Mouse (Mus musculus) limb, embryonic 12.5 days (tissue): ENCODE measurements around the gene Dnajc6. TPM values are rescaled to one million over a fixed set of nuclear protein-coding genes. Genes with fewer than 3 reads are reported as not detected.

ENCODE experiments used
- ATAC-seq: fragments of 200-750 bp; cut with Nextera tagmentation; 2 replicates; pipeline ENCODE4 v1.8.0; 2017; ENCODE audit warnings: low read depth, moderate TSS enrichment; ENCODE audit not compliant: insufficient number of reproducible peaks, insufficient read depth, low FRiP score, low TSS enrichment
- H3K27ac ChIP-seq: fragments of 300-500 bp; sonication (generic); 2 replicates; pipeline ENCODE4 v1.5.1; 2016; ENCODE audit warnings: mild to moderate bottlenecking, moderate library complexity
- H3K27me3 ChIP-seq: fragments of 300-500 bp; sonication (generic); 2 replicates; pipeline ENCODE4 v1.6.1; 2016; ENCODE audit warnings: mild to moderate bottlenecking, moderate library complexity
- H3K36me3 ChIP-seq: fragments of 300-500 bp; sonication (generic); 2 replicates; pipeline ENCODE4 v1.6.1; 2016; ENCODE audit warnings: mild to moderate bottlenecking, moderate library complexity
- H3K4me1 ChIP-seq: fragments of 300-500 bp; sonication (generic); replicated peaks from 2 replicates; pipeline ENCODE4 v1.6.1; 2016
- H3K4me2 ChIP-seq: fragments of 300-500 bp; sonication (generic); 2 replicates; pipeline ENCODE4 v1.6.1; 2016; ENCODE audit warnings: mild to moderate bottlenecking, moderate library complexity
- H3K4me3 ChIP-seq: fragments of 300-500 bp; sonication (generic); replicated peaks from 2 replicates; pipeline ENCODE4 v1.5.1; 2016; ENCODE audit warnings: mild to moderate bottlenecking
- H3K9ac ChIP-seq: fragments of 300-500 bp; sonication (generic); replicated peaks from 2 replicates; pipeline ENCODE4 v1.6.1; 2016; ENCODE audit warnings: mild to moderate bottlenecking, moderate library complexity
- H3K9me3 ChIP-seq: fragments of 300-500 bp; sonication (generic); 2 replicates; pipeline ENCODE4 v1.6.1; 2016; ENCODE audit warnings: mild to moderate bottlenecking, moderate library complexity
- WGBS: fragments of 180-500 bp; shearing (Covaris S2); methylation state at CpG from one replicate; pipeline ENCODE4 v1.1.7; 2016; 5-methylcytosine and 5-hydroxymethylcytosine counted together
- polyA plus RNA-seq: library from polyadenylated mRNA; unstranded; fragments of >200 nt; fragmentation: Nextera tagmentation; extraction: Ambion mirVana; gene quantifications from 2 replicates; pipeline ENCODE4 v1.2.1, GENCODE M21; 2016

The Dnajc6 gene
- polyA plus RNA-seq, 1 experiment from 2014 or later: 0.66 TPM

DNA sequence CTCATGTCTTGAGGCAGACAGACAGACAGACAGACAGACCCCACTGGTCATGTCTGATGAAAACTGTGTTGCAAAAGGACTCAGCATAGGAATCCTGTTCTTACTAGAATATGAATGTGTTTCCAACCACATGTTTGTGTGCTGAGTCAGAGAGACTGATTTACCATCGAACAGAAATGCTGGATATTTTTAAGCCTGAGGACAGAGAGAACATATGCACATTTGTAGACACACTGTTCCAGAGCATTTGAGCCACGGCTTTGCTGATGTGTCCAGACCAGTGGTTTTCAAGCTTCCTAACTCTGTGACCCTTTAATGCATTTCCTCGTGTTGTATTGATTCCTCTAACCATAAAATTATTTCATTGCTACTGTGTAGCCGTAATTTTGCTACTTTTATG is 146.8 kb downstream of the Dnajc6 start:
- Histone ChIP-seq H3K9me3 (no peaks in the 10 kb centered on the region), H3K27me3 (no peaks in the 10 kb centered on the region), H3K9ac (no peak overlapping the region), H3K4me2 (no peak overlapping the region), H3K27ac (no peak overlapping the region), H3K4me1 (no peaks in the 10 kb centered on the region), H3K4me3 (no peak overlapping the region), H3K36me3 (no peaks in the 10 kb centered on the region)
- 84% methylated on average over 4 of the region's 4 CpGs for WGBS
- ATAC-seq: no peak

DNA sequence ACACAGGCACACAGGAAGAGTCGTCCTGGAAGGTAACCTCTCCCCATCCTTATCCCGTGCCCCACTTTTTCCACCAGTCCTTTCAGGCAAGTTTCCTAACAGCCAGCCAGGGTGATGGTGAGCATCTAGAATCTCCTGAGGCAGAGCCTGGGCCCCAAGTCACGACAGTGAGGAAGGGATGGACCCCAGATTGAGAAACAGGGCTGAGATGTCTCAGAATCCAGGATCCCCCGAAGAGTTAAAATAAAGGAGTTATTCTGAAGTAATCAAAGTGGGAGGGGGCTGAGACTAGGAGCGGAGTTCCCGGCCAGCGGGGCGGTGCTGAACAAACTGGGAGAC is 150.4 kb downstream of the Dnajc6 start:
- Histone ChIP-seq H3K27me3 (no peaks in the 10 kb centered on the region), H3K36me3 (no peaks in the 10 kb centered on the region), H3K9ac (peak overlapping the region; percentile 68), H3K4me3 (peak overlapping the region; percentile 71), H3K9me3 (no peaks in the 10 kb centered on the region), H3K4me1 (peaks cover 16% of the 10 kb centered on the region), H3K27ac (peak overlapping the region; percentile 84), H3K4me2 (peak overlapping the region; percentile 66)
- WGBS: under 1% methylated on average over 8 of the region's 8 CpGs
- no peak; the same call in 1 of the 2 replicates for ATAC-seq

DNA sequence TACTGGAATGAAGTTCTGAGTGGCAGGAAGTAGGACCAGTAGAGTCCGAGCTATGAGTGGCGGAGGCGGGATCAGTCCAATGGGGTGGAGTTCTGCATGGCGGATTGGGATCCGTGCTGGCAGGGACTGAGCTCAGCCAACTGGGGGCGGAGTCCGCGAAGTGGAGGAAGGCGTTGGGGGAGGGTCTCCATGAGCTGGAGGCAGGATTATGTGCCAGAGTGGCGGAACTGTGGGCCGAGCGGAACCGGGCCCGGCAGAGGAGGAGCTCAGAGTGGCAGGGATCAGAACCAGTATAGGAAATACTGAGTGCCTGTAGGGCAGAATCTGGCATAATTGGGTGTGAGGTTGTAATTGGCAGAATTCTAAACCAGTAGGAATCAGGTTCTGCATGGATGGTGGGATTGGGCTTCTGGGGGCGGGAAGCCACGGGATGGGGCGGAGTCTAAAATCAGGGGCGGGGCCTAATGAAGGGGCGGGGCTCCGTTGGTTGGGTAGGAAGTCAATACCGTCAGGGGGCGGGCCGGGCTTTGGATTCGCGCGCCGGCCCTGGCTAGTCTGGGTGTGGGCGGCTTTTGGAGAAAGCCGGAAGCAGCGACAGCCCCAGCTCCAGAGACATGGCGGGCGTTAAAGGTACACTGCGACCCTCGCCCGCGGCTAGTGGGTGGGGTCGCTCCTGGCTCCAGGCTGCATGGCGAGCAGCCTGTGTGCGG is 150.9 kb downstream of the Dnajc6 start, which contains the start of gene Leprot:
Gene Leprot (plus strand): TSS at position 523 of the 710 bp plus-strand sequence.
- peak; percentile 99 for ATAC-seq
- Histone ChIP-seq H3K4me1 (peaks cover 16% of the 10 kb centered on the region), H3K27ac (peak within 1 kb of the TSS; percentile 95), H3K9ac (peak within 1 kb of the TSS; percentile 87), H3K4me2 (peak within 1 kb of the TSS; percentile 66), H3K27me3 (no peaks in the 10 kb centered on the region), H3K4me3 (peak within 1 kb of the TSS; percentile 71), H3K9me3 (no peaks in the 10 kb centered on the region), H3K36me3 (no peaks in the 10 kb centered on the region)
- under 1% methylated on average over 36 of the region's 39 CpGs for WGBS

DNA sequence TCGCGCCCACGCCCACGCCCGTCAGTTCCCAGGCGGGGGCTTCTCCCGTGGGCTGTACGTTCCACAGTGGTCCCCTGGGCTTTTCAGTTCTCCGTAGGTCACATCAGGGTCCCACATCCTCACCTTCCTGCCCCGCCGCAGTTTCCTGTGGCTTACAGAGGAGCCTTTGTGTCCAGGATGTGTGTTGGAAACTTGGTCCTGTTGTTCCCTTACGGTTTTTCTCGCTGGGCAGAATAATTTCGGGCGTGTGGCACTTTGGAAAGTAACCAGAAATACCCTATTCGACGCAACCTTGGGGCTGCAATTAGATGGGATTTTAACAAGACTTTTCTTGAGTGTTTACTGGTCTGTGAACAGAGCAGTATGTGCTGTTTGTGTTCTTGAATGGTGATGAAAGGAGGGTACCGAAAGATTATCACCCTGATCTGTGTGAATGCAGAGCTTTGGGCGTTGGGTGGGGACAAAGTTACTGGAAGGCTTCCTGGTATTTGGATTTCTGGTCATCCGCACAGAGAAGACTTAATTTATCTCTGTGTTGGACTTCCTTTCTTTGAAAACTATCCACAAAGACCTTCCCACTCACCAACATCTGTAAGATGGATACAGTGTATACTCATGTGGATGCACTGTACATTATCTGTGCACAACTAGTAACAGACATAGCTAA is 151.7 kb downstream of the Dnajc6 start:
- Histone ChIP-seq H3K36me3 (no peaks in the 10 kb centered on the region), H3K27ac (peak overlapping the region; percentile 95), H3K9me3 (no peaks in the 10 kb centered on the region), H3K27me3 (no peaks in the 10 kb centered on the region), H3K4me3 (peak overlapping the region; percentile 71), H3K4me1 (peaks cover 23% of the 10 kb centered on the region), H3K9ac (peak overlapping the region; percentile 87), H3K4me2 (peak overlapping the region; percentile 59)
- no peak; the same call in 1 of the 2 replicates for ATAC-seq
- 2% methylated on average over 20 of the region's 20 CpGs for WGBS

DNA sequence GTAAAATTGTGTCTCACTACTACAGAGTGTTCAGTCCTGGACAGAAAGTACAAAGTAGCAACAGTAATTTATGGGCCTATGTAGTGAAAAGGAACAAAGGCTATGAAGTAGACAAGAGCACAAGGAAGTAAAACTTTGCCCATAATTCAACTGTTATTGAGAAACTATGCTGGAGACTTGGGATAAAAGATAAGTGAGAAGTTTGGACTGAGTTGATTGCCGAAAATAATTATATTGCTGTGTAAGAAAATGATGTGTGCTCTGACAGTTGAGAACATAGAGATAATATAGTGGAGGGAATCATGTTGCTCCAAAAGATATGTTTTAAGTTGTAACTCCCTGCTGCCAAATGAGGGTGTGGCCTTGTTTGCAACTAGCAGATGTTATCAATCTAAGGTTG is 152.3 kb downstream of the Dnajc6 start:
- Histone ChIP-seq H3K4me2 (peak overlapping the region; percentile 59), H3K36me3 (no peaks in the 10 kb centered on the region), H3K27me3 (no peaks in the 10 kb centered on the region), H3K27ac (peak overlapping the region; percentile 95; the same call in 1 of the 2 replicates), H3K9me3 (no peaks in the 10 kb centered on the region), H3K4me3 (peak overlapping the region; percentile 71), H3K4me1 (peaks cover 30% of the 10 kb centered on the region), H3K9ac (no peak overlapping the region)
- no peak for ATAC-seq
- WGBS: 68% methylated on average over 1 of the region's 1 CpGs

DNA sequence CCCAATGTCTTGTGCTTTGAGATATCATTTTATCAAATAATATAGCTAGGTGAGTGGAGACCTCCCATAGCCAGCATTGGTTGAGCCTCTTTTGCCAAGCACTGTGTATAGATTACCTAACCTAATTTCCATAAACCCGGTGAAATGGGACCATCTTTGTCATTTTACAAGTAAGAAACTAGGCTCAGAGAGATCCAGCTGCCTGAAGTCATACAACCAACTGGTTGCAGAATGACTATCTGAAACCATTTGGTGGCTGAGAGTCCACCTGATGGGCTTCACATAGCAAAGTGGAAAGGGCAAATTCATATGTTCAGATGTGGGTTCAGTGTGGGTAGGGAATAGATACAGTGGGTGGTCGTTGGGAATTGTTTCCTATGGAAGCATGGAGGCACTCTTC is 154.5 kb downstream of the Dnajc6 start:
- Histone ChIP-seq H3K27me3 (no peaks in the 10 kb centered on the region), H3K4me2 (no peak overlapping the region), H3K36me3 (no peaks in the 10 kb centered on the region), H3K9ac (no peak overlapping the region), H3K27ac (no peak overlapping the region), H3K4me3 (no peak overlapping the region), H3K4me1 (peaks cover 41% of the 10 kb centered on the region), H3K9me3 (no peaks in the 10 kb centered on the region)
- ATAC-seq: no peak
- 94% methylated on average over 2 of the region's 2 CpGs for WGBS

DNA sequence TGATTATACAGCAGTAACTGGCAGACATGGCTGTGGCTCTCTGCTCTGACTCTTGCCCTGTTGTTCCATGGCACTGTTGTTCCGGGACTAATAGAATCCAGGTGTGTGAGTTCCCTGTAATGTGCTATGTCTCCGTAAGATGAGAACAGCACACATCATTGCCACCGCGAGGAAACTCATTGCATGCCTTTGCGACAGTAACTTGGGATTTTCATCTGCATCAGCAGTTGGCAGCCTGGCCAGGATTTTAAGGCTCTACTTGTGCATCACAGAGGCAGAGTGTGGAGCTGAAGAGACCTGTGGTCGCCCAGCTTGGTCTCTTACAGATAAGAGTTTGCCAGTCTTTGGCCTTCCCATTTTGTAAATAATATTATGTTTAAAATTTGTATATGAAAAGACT is 157.8 kb downstream of the Dnajc6 start:
- Histone ChIP-seq H3K4me3 (no peak overlapping the region), H3K27ac (peak overlapping the region; percentile 59), H3K4me2 (no peak overlapping the region), H3K4me1 (peaks cover 31% of the 10 kb centered on the region), H3K27me3 (no peaks in the 10 kb centered on the region), H3K36me3 (peaks cover 13% of the 10 kb centered on the region), H3K9me3 (no peaks in the 10 kb centered on the region), H3K9ac (no peak overlapping the region)
- no peak for ATAC-seq
- WGBS: 20% methylated on average over 6 of the region's 6 CpGs

DNA sequence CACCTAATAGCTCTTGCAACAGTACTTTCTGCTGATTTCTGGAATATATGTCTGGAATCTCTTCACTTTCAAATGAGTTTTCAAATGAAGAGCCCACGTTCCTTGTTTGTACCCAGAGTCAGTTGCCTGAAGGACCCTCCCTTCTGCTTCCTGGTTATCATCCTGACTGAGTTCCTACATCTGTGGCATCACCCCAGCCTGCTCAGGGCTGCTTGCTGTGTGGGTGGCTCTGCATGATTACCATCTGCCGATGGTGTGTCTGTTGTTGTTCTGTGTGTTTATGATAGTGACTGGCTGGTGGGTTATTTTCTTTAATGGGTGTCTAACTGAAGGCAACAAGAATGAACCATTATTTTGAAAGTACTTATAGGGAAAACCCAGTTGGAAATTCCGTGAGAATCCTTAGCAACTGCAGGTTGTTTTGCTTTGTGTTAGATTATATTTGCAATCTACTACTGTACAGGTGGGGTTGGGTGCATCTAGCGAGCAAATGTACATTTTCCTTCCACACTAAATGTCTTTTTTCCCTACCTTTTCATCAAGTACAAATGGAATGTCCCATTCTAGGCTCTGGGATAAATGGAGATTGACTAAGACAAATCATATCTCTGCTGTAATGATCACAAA is 158.5 kb downstream of the Dnajc6 start:
- Histone ChIP-seq H3K9ac (no peak overlapping the region), H3K4me2 (no peak overlapping the region), H3K9me3 (no peaks in the 10 kb centered on the region), H3K4me1 (peaks cover 26% of the 10 kb centered on the region), H3K36me3 (peaks cover 19% of the 10 kb centered on the region), H3K27ac (peak overlapping the region; percentile 59), H3K4me3 (no peak overlapping the region), H3K27me3 (no peaks in the 10 kb centered on the region)
- WGBS: 74% methylated on average over 4 of the region's 4 CpGs
- ATAC-seq: no peak

DNA sequence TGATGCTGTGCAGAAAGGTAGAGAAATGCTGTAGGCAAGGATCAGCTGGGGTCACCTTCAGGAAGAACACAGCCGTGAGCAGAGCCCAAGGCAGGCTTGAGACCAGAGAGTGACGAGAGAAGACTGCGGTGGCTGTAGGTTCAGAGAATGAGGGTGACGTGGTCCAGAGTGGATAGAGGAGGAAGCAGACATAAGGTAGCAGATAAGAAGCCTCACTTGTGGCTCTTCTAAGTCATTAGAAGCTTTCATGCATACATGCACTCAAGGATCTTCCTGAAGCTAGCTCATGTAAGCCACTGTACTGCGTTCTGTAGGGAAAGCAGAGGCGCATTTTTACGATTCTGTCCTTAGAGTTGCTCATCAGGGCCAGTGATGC is 159.0 kb downstream of the Dnajc6 start:
- peaks cover 19% of the 10 kb centered on the region for H3K36me3 ChIP-seq
- no peaks in the 10 kb centered on the region for H3K27me3 ChIP-seq
- no peak for ATAC-seq
- H3K9me3 ChIP-seq: no peaks in the 10 kb centered on the region
- WGBS: 90% methylated on average over 7 of the region's 7 CpGs
- no peak overlapping the region for H3K27ac ChIP-seq
- no peak overlapping the region for H3K4me2 ChIP-seq
- peaks cover 25% of the 10 kb centered on the region for H3K4me1 ChIP-seq
- no peak overlapping the region for H3K9ac ChIP-seq
- no peak overlapping the region for H3K4me3 ChIP-seq

DNA sequence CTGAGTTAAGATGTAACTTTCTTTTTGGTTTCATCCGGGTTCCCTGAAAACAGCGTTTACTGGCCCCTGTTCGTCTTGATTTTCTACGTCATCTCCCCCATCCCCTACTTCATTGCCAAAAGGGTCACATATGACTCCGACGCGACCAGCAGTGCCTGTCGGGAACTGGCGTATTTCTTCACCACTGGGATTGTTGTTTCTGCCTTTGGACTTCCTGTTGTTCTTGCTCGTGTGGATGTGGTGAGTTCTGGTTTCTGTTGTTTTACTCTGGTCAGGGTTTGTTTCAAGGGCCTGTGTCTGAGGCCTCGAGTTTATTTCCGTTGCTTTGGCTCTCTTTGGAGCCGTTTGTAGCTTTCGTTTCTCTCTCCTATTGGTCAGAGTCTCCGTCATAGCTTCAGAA is 159.6 kb downstream of the Dnajc6 start:
- ATAC-seq: no peak
- 89% methylated on average over 15 of the region's 15 CpGs for WGBS

DNA sequence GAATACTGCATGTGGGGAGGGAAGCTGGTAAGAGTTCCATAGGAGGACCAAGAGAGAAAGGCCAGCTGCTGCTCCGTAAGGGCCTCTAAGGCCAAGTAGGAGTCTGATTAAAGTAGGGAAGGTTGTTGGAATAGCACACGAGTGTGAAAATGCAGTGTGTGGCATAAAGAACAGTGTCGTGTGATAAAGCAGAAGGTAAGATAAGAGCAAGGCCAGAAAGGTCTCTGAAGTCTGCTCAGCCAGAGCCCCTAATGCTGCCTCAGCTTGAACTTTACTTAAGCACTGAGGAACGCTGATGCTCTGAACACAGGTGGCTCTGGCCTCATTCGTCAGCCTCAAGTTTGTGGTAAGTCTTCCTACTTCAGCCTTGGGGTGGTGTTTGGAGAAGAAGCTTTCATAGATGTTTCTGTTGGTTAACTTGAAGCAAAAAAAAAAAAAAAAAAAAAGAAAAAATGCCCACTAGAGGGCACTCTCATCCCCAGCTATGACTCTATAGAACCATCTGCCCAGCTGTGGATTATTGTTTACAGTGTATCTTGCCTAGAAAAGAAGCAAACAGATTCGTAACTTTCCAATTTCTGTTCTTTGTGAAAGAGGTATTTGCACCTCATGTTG is 160.6 kb downstream of the Dnajc6 start:
- ATAC-seq: no peak
- no peak overlapping the region for H3K4me2 ChIP-seq
- no peaks in the 10 kb centered on the region for H3K27me3 ChIP-seq
- H3K27ac ChIP-seq: no peak overlapping the region
- peaks cover 34% of the 10 kb centered on the region for H3K36me3 ChIP-seq
- peaks cover 25% of the 10 kb centered on the region for H3K4me1 ChIP-seq
- no peak overlapping the region for H3K9ac ChIP-seq
- H3K4me3 ChIP-seq: no peak overlapping the region
- no peaks in the 10 kb centered on the region for H3K9me3 ChIP-seq
- WGBS: 56% methylated on average over 6 of the region's 6 CpGs

More for the DNA sequence above, 159.6 kb downstream of the Dnajc6 start:
- Histone ChIP-seq H3K4me2 (no peak overlapping the region), H3K9ac (no peak overlapping the region), H3K27ac (no peak overlapping the region), H3K27me3 (no peaks in the 10 kb centered on the region), H3K9me3 (no peaks in the 10 kb centered on the region), H3K4me3 (no peak overlapping the region), H3K4me1 (peaks cover 25% of the 10 kb centered on the region), H3K36me3 (peaks cover 26% of the 10 kb centered on the region)
